In the genomic region with DNA sequence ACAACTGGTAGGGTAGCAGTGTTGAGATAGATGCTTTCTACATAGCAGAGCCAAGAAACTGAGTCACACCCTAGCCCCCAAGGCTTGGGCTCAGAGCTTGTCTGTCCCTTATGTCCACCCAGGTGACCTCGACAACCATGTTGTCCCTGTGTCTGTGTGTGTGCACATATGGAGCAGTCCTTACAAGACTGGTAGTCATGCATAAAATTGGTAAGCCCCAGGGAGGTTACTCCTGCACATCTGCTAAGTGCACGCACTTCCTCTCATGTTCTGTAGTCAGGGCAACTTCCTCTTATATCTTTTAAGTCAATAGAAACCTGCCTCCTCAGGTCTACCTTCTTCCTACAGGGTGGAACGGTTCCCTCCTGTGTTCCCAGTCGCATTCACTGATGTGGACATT, we compare ENCODE assay signal across 19 mouse cellular contexts. TPM values are rescaled to one million over a fixed set of nuclear protein-coding genes. Genes with fewer than 3 reads are reported as not detected.
DNase-seq lines count a peak whose midpoint lies in the region; ATAC-seq lines count a peak whose summit lies in the region.
"Had no signal": no experiment of that assay in that cellular context is flagged by ENCODE, and none has a peak within 500 bp of the region (broad histone marks: within the 10 kb centered on the region; RNA-seq: fewer than 3 reads in every experiment).

No protein-coding gene starts in this region.

- ATAC-seq in megakaryocyte, adult 5-6 weeks (ENCODE audit: poor library complexity, severe bottlenecking): peak; percentile 34; the same call in 1 of the 2 replicates
- ATAC-seq: forebrain, embryonic 16.5 days; intestine, embryonic 16.5 days; midbrain, embryonic 13.5 days had no signal

- DNase-seq in A20 (ENCODE audit: low read depth, low spot score): peak; percentile 82
- DNase-seq in B cell, adult 2 months: peak; percentile 69 to 75
- DNase-seq in spleen, postnatal 36 days (ENCODE audit: low spot score in 2 of 2): peak; percentile 73 to 76
- DNase-seq in frontal cortex, postnatal 25 days (ENCODE audit: low spot score in 2 of 2): no peak
- no peak for DNase-seq in retina, embryonic 14.5 days (ENCODE audit: low spot score)
- DNase-seq: adrenal gland, postnatal 25 days; cerebellum, adult 18-20 months; gastrocnemius, postnatal 10 days; kidney, adult 8-10 months; kidney, postnatal 4 days; layer of hippocampus, postnatal 36 days; lung, embryonic 14.5 days; lung, postnatal 36 days; right cerebral cortex, postnatal 4 days; thymus, postnatal 4 days had no signal

RNA-seq across cellular contexts. Expression of gene 3110009E18Rik, which starts 54.0 kb away (rescaled TPM):
- 6.0 and 11.7 TPM in 2 replicates for total RNA-seq in megakaryocyte, adult 5-6 weeks (2015)
- total RNA-seq in megakaryocyte, adult 5-6 weeks (2017): 8.3 and 10.8 TPM in 2 replicates

RNA-seq across cellular contexts. Expression of gene Dbi, which starts 54.1 kb away (rescaled TPM):
- 379 and 411 TPM in 2 replicates for total RNA-seq in megakaryocyte, adult 5-6 weeks (2015)
- 330 and 438 TPM in 2 replicates for total RNA-seq in megakaryocyte, adult 5-6 weeks (2017)

Comparison
In these comparisons a context has a peak if more than half of its experiments do, and no peak if none do; other contexts are left out.
1. DNase-seq: peak in A20 (single experiment), B cell, adult 2 months (2 of 2) and spleen, postnatal 36 days (2 of 2); none in frontal cortex, postnatal 25 days (0 of 2) and retina, embryonic 14.5 days (single experiment).